Mouse (Mus musculus) thymus, postnatal 0 days (tissue): ENCODE data around the gene Zfp101. TPM values are rescaled to one million over a fixed set of nuclear protein-coding genes. Genes with fewer than 3 reads are reported as not detected.

Experiments
- DNase-seq: peaks from one replicate; pipeline ENCODE4 v3.0.0-alpha.2; 2015; ENCODE audit warnings: low spot score
- polyA plus RNA-seq: library from polyadenylated mRNA; unstranded; fragments of >200 nt; fragmentation: Nextera tagmentation; extraction: Ambion mirVana; gene quantifications from 2 replicates; pipeline ENCODE4 v1.2.1, GENCODE M21; 2015

Gene Zfp101
- 17.9 and 22.5 TPM in 2 replicates for polyA plus RNA-seq

DNA sequence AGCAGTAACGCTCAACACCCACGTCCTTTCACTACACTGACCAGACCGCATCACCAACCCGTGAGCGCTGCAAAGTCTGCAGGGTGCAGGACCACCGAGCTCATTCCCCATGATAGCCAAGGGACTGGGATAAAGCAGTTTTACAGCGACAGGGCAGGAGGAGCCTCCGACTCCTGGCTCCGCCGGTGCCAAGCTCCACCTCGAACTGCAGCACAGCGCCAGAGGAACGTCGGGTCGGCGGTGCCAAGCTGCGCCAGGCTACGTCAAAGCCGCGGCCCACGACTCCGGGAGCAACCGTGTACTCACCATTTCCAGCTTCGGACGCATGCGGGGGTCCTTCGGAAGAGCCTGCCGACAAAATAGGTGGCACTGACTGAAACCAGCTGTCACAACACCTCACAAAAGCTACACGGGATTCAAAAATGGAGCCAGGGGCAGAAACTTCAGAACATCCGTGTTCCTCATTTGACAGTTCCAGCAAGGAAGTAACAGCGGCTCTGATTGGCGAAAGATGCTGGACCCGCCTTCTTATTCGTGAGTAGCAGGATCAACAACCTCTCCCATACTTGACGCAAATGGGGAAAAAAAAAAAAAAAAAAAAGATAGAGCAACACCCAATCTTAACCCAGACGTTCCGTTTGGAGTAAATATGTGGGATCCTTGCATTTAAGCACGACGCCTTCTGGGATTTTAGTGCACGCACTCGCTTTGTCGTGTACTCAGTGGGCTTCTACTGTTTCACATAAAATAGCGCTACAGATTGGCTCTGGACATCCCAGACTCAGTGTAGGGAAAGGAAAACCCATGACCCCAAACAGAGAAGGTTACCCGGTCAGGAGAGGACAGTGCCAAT is at the start of gene Zfp101:
Gene Zfp101, minus strand, starts transcription at position 460 of the 853 bp plus-strand sequence.
- peak; percentile 92 for DNase-seq

- no peak for DNase-seq
These were observed 46.7 kb upstream of the Zfp101 start for GRCm38 (mm10) chr17:33441159-33441558.

DNA sequence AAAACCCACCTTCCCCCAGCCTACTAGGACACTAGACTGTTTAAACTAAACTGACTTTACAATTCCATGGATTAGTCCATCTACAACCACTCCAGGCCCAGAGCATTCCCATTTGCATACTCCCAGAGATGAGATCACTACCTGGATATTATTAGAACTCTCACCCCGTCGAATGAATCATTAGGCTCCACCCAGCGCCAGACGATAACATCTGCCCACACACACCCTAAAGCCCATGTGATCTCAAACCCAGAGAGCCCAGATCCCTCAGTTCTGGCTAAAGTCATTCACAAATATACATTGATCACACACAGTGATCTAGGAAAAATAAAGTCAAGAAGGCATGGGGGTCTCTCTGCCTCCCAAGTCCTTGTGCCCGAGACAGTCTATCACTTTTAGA is 45.5 kb upstream of the Zfp101 start:
- no peak for DNase-seq

DNA sequence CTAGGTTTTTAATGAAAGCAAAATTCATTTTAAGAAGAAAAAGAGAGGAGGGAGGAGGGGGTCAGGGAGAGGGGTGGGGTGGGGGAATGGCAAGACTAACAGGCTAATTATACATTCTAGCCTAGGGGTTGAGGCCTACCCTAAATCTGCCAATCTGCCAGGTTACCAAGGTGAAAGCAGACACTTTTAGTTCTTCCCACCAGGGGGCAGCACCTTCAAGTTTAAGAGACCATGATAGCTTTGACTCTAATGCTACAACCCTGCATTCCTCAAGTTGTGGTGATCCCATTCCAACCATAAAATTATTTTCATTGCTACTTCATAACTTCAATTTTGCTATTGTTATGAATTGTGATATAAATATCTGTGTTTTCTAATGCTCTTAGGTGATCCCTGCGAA is 44.7 kb upstream of the Zfp101 start:
- DNase-seq, result peak; percentile 78

DNA sequence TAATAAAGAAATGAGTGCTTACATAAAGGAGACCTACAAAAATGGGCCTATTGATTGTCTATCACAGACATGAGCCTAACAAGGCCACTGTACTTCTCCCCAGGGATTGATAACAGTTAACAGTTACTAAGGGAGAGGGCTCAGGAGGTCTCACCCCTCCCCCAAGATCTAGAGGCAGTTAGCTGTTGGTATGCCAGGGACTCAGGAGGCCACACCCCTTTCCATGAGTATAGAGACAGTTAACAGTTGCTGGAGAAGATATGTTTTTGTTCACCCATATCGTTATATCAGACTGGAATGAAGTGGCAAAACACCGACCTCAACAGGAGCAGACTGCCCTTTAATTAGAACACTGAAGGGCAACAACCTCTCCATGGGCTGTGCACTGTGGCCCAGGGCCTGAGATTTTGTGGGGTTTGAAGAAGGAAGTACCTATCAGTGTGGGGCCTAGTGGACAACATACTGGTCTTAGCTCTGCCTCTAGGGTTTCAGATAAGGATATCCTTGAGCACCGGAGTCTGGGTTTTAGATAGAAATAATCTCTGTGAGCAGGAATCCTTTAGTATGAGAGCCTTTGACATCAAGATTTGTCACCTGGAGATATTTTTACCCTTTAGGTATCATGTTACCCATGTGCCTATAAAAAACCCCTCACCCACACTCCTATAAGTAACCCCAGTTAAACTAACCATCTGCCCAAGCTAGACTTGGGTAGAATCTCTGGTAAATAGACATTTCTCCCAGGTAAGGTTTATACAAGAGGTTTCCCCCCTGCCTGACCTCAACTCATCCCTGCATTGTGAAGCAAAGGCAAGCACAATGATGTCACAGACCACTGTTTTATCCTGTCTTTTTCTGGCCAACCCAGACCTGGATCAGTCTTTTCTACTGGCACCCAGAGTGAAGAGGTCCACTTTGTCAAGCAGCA is 37.8 kb upstream of the Zfp101 start, which contains the start of gene Actl9:
Gene Actl9, plus strand, starts transcription at position 878 of the 928 bp plus-strand sequence.
- DNase-seq, result no peak

DNA sequence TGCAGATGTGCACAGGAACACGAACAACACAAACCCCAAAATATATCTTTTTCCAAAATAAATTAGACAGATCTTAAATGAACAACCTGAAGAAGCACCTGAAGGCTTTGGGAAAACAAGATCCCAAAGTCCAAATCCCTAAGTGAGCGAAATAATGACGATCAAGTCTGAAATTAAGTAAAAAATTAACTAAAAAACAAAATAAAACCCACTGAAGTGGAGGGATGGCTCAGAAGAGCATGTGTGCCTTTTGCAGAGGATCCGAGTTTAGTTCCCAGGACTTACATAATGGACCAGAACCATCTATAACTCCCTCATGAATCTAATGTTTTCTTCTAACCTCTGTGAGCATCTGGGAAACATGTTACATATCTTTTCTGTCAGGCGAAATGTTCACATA is 2.2 kb downstream of the Zfp101 start:
- DNase-seq, result no peak

DNA sequence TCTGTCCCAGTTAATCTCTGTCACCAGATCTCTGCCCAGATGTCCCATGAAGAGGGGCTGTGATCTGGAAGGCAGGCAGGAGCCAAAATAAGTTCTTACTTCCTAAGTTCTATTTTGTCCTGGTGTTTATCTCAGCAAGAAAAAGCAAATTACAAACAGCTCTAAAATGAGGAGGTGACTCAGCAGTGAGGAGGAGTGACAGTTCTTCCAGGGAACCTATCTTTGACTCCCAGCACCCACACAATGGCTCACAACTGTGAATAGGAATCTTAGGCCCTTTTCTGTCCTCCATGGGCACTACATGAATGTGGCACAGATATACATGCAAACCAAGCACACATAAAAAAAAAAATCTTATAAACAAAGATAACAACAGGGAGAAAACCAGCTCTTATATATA is 8.7 kb downstream of the Zfp101 start:
- DNase-seq, result no peak

DNA sequence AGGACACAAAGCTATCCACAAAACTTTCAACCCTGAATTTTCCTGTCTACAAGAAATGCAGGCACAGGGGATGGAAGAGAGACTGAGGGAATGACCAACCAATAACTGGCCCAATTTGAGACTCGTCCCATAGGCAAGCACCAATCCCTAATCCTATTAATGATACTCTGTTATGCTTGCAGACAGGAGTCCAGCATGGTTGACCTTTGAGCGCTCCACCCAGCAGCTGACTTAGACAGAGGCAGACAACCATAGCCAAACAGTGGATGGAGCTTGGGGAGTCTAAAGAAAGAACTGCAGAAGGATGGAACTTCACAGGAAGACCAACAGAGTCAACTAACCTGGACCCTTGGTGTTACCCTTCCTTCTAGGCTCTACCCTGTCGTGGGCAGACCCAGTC is 21.6 kb downstream of the Zfp101 start:
- DNase-seq, result no peak

DNA sequence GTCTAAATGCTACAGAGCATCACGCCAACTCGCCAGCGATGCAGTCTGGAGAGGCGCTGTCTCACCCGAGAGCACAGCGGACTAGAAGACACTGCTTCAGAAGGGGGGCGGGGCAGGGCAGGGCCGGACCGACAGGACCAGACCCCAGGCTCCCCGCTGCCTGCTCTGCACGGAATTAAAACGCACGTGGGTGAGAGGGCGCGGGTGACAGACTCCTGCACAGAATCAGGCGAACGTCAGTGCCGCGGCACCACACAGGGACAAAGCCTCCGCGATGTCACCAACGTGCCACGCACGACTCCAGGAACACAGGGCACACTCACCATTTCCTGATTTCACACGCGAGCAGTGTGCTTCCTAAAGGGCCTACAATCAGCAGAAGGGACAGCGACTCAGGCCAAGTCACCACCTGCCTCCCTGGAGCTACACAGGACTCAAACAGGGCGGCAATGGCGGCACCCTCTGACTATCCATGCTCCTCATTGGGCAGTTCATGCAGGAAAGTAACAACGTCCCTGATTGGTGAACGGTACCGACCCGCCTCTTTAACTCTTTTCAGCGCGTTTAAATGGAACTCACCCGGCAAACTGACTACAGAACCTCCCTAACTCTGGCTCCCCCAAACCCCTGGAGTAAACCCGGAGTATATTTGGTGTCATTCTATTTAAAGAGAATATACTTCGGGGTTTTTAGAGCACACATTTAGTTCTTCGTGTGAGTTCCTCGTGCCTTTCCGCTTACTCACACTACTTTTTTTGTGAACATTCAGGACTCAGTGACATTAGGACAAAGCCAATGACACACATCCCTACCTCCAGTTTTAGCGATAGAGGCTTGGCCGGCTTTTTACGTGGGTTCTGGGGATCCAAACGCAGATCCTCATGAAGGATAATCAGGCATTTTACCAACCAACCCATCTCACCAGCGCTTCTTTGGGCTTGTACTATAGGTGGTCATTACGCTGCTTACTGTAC is 35.7 kb downstream of the Zfp101 start, which contains the start of gene Zfp81:
Gene Zfp81, minus strand, starts transcription at position 468 of the 974 bp plus-strand sequence.
- DNase-seq, result peak; percentile 91

- DNase-seq, result no peak
These were observed 41.5 kb downstream of the Zfp101 start for GRCm38 (mm10) chr17:33352981-33353380.

Other genes starting within 250 kb of the Zfp101 start
- not detected in 2 replicates for gene Olfr55, start 226.2 kb downstream of the Zfp101 start, polyA plus RNA-seq
- gene Olfr239, start 203.3 kb downstream of the Zfp101 start, polyA plus RNA-seq, result not detected in 2 replicates
- gene Olfr1564, start 173.0 kb downstream of the Zfp101 start, polyA plus RNA-seq, result 0.03 TPM in 1 of 2 replicates, not detected in the other
- gene Zfp955a, start 139.5 kb downstream of the Zfp101 start, polyA plus RNA-seq, result 19.5 and 21.7 TPM in 2 replicates
- 0.03 and 0.05 TPM in 2 replicates for gene Olfr63, start 130.0 kb downstream of the Zfp101 start, polyA plus RNA-seq
- 10.4 and 11.0 TPM in 2 replicates for gene Zfp955b, start 105.1 kb downstream of the Zfp101 start, polyA plus RNA-seq
- 7.7 and 8.3 TPM in 2 replicates for gene Zfp81, start 35.8 kb downstream of the Zfp101 start, polyA plus RNA-seq
- not detected in 2 replicates for gene Actl9, start 38.3 kb upstream of the Zfp101 start, polyA plus RNA-seq
- gene Adamts10, start 129.6 kb upstream of the Zfp101 start, polyA plus RNA-seq, result 19.6 and 21.0 TPM in 2 replicates
- gene Myo1f, start 161.1 kb upstream of the Zfp101 start, polyA plus RNA-seq, result 10.9 and 12.7 TPM in 2 replicates
- gene Zfp414, start 234.4 kb upstream of the Zfp101 start, polyA plus RNA-seq, result 40.3 and 42.6 TPM in 2 replicates
- 0.48 and 0.60 TPM in 2 replicates for gene Pram1, start 243.4 kb upstream of the Zfp101 start, polyA plus RNA-seq